Mouse (Mus musculus) stomach, embryonic 16.5 days (tissue): ENCODE data around the gene Ddx3y. TPM values are rescaled to one million over a fixed set of nuclear protein-coding genes. Genes with fewer than 3 reads are reported as not detected.

Experiments
- ATAC-seq: fragments of 200-750 bp; cut with Nextera tagmentation; 2 replicates; pipeline ENCODE4 v1.8.0; 2017; ENCODE audit warnings: moderate number of reproducible peaks, moderate TSS enrichment; ENCODE audit not compliant: insufficient read depth, low FRiP score
- H3K27ac ChIP-seq: fragments of 300-500 bp; sonication (generic); 2 replicates; pipeline ENCODE4 v1.5.1; 2014; ENCODE audit warnings: low read length
- H3K27me3 ChIP-seq: fragments of 300-500 bp; sonication (generic); 2 replicates; pipeline ENCODE4 v1.6.1; 2014; ENCODE audit warnings: low read length, control low read depth, mixed read lengths; ENCODE audit not compliant: control insufficient read depth, insufficient read depth
- H3K36me3 ChIP-seq: fragments of 300-500 bp; sonication (generic); 2 replicates; pipeline ENCODE4 v1.6.1; 2014; ENCODE audit warnings: low read length; ENCODE audit not compliant: control insufficient read depth, insufficient read depth
- H3K4me1 ChIP-seq: fragments of 300-500 bp; sonication (generic); 2 replicates; pipeline ENCODE4 v1.6.1; 2014; ENCODE audit warnings: low read length, control low read depth, mixed read lengths; ENCODE audit not compliant: control insufficient read depth, insufficient read depth
- H3K4me2 ChIP-seq: fragments of 300-500 bp; sonication (generic); 2 replicates; pipeline ENCODE4 v1.6.1; 2014; ENCODE audit warnings: low read depth, low read length, mixed read lengths
- H3K4me3 ChIP-seq: fragments of 300-500 bp; sonication (generic); replicated peaks from 2 replicates; pipeline ENCODE4 v1.5.1; 2014; ENCODE audit warnings: mild to moderate bottlenecking, low read length
- H3K9ac ChIP-seq: fragments of 300-500 bp; sonication (generic); 2 replicates; pipeline ENCODE4 v1.6.1; 2014; ENCODE audit warnings: low read length
- H3K9me3 ChIP-seq: fragments of 300-500 bp; sonication (generic); replicated peaks from 2 replicates; pipeline ENCODE4 v1.6.1; 2016; ENCODE audit warnings: low read length, control low read depth; ENCODE audit not compliant: control insufficient read depth
- WGBS: fragments of 180-500 bp; shearing (Covaris S2); extraction: QIAGEN DNeasy Blood & Tissue Kit; methylation state at CpG from one replicate; pipeline ENCODE4 v1.1.7; 2014; 5-methylcytosine and 5-hydroxymethylcytosine counted together
- polyA plus RNA-seq: library from polyadenylated mRNA; unstranded; fragments of >200 nt; fragmentation: Nextera tagmentation; extraction: Ambion mirVana; gene quantifications from 2 replicates; pipeline ENCODE4 v1.2.1, GENCODE M21; 2015

Gene Ddx3y
- 12.3 and 29.5 TPM in 2 replicates for polyA plus RNA-seq

DNA sequence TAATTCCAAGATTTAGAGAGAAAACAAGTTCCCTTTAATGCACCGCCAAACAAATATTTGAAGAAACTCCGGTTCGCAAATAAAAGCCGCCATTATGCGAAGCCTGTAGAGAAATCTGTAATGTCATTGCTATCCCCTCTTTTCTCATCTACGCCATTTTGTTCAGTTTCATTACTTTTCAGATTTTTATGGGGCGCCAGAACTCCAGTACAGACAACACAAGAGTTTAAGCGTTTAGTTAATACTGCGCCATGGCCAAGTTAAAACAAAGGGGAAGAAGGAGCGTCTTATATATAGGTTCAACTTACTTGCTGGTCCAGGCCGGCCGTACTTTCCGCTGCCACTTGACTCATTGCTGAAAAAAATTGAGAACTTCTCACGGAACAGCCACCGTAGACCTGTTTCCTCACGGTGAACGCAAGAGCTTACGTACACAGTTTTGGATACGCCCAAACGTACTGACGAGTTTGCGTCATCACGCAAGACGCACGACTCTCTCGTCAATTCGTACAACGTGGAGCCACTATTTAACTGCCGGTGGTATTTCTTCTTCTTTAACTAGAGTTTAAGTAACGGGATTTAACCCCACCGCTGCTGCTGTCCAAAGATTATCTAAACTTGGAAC, at the start of gene Ddx3y:
Gene Ddx3y (minus strand): TSS at position 459 of the 625 bp plus-strand sequence.
- no peaks in the 10 kb centered on the region for H3K27me3 ChIP-seq
- H3K4me3 ChIP-seq, result peak within 1 kb of the TSS; percentile 44
- H3K27ac ChIP-seq, result peak within 1 kb of the TSS; percentile 73
- H3K9ac ChIP-seq, result peak within 1 kb of the TSS; percentile 54
- WGBS, result 4% methylated on average over 31 of the region's 31 CpGs
- H3K9me3 ChIP-seq, result no peaks in the 10 kb centered on the region
- no peaks in the 10 kb centered on the region for H3K36me3 ChIP-seq
- H3K4me1 ChIP-seq, result no peaks in the 10 kb centered on the region
- H3K4me2 ChIP-seq, result peak within 1 kb of the TSS; percentile 27; the same call in 1 of the 2 replicates
- ATAC-seq, result no peak

DNA sequence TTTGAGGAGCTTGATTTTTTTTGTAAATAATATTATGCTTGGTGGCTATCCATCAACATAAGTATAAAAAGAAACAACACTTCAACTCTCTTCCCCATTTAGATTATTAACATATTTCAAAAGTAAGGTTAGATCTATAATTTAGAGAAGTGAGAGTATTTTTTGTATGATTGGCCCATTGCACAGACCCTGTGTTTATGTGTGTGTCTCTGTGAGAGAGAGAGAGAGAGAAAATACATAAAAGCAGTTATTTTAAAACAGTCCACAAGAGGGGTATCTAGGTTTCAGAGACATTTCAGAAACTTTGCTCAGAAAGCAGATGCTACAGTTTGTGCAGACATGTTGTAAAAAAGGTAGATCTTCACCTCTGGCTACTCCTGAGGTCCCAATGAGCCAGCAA, 7.3 kb upstream of the Ddx3y start:
- Histone ChIP-seq H3K36me3 (no peaks in the 10 kb centered on the region), H3K4me1 (no peaks in the 10 kb centered on the region), H3K9me3 (no peaks in the 10 kb centered on the region), H3K9ac (no peak overlapping the region), H3K4me3 (no peak overlapping the region), H3K4me2 (no peak overlapping the region), H3K27ac (no peak overlapping the region), H3K27me3 (no peaks in the 10 kb centered on the region)
- ATAC-seq, result no peak

DNA sequence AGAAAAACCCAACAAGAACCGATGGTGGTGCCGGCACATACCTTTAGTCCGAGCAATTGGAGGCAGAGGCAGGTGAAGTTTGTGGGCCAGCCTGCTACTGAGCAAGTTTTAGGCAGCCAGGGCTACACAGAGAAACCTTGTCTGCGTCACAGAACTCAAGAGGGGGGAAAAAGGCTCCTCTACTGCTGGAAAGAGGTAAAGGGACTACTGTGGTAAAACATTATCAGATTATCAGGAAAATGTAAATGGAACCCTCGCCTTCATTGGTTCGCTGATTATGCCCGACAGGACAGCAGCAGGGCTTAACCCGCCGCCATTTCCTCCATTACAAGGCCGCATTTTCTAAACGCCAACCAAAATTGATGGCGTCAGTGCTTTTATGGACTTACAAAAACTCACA, 694 bp downstream of the Ddx3y start:
- Histone ChIP-seq H3K9me3 (no peaks in the 10 kb centered on the region), H3K4me3 (peak overlapping the region; percentile 44), H3K36me3 (no peaks in the 10 kb centered on the region), H3K4me1 (no peaks in the 10 kb centered on the region), H3K4me2 (peak overlapping the region; percentile 27; the same call in 1 of the 2 replicates), H3K27me3 (no peaks in the 10 kb centered on the region), H3K9ac (peak overlapping the region; percentile 35; the same call in 1 of the 2 replicates), H3K27ac (peak overlapping the region; percentile 73; the same call in 1 of the 2 replicates)
- ATAC-seq, result no peak
- WGBS, result 2% methylated on average over 12 of the region's 12 CpGs

DNA sequence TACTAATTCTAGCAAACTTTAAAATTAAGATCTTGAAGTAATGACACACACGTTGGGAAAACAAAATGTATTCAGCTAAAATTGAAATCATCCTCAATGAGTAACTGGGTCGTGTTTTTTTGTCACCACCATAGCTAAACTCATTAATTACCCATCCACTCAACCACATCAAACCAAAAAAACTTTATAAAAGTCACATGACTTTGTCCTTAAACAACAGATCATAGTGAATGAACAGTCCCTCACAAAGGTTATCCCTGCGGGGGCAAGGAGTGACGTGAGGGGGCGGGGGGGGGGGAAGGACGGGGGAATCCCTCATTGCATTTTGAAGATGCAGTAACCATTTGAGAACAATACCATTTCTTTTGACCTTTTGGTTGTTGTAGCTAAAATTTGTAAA, 40.3 kb downstream of the Ddx3y start:
- WGBS, result 53% methylated on average over 6 of the region's 6 CpGs
- no peak for ATAC-seq
- H3K36me3 ChIP-seq, result no peaks in the 10 kb centered on the region
- no peak overlapping the region for H3K4me2 ChIP-seq
- no peaks in the 10 kb centered on the region for H3K27me3 ChIP-seq
- no peak overlapping the region; the same call in 1 of the 2 replicates for H3K4me3 ChIP-seq
- no peaks in the 10 kb centered on the region for H3K4me1 ChIP-seq
- H3K27ac ChIP-seq, result no peak overlapping the region
- H3K9me3 ChIP-seq, result no peaks in the 10 kb centered on the region
- no peak overlapping the region for H3K9ac ChIP-seq

DNA sequence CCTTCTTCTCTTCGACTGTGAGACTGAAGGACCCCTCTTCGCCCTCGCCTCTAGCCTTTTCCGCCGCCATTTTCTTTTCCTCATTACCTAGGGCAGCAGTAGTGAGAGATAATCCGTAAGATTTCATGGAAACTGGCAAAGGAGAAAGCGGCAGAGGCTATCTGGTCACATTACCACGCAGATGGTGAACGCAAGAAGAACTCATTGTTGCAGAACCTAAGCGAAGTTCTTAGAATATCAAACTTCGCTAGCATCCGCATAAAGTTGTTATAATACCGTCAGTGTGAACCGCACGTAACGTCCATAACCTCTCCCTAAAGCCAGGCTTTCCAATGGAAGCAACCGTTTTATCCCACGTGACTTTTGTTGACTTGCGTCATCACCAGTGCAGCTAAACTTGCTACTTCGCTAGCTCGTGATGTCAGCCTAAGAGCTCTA, 41.0 kb downstream of the Ddx3y start, which contains the start of gene Uty:
Gene Uty (minus strand): TSS at position 334 of the 438 bp plus-strand sequence.
- WGBS, result under 1% methylated on average over 21 of the region's 21 CpGs
- H3K36me3 ChIP-seq, result no peaks in the 10 kb centered on the region

DNA sequence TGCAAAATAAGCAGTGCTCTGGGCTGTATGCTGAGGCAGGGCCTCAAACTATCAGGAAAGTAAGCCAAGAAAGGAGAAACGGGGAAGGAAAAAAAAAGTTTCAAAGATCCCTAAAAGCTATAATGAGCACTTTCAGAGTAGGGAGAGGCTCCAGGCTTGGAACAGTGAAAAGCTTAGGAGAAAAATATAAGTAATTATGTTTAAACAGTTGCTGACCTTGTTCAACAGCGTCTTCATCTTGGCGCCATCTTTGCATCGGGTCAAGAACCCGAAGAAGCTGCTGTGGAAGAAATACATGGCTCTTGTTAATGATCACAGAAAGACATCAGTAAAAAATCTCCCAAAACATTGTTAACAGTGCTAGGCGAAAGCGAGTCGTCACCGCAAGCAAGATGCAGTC, 41.5 kb downstream of the Ddx3y start:
- peak overlapping the region; percentile 60 for H3K9ac ChIP-seq
- H3K27ac ChIP-seq, result peak overlapping the region; percentile 69
- H3K9me3 ChIP-seq, result no peaks in the 10 kb centered on the region
- no peaks in the 10 kb centered on the region for H3K4me1 ChIP-seq
- 6% methylated on average over 6 of the region's 9 CpGs for WGBS
- no peaks in the 10 kb centered on the region for H3K27me3 ChIP-seq
- H3K4me3 ChIP-seq, result peak overlapping the region; percentile 48
- peak overlapping the region; percentile 29; the same call in 1 of the 2 replicates for H3K4me2 ChIP-seq
- no peak for ATAC-seq
- no peaks in the 10 kb centered on the region for H3K36me3 ChIP-seq

More for the DNA sequence above, 41.0 kb downstream of the Ddx3y start, which contains the start of gene Uty:
- no peaks in the 10 kb centered on the region for H3K27me3 ChIP-seq
- peak within 1 kb of the TSS; percentile 29; the same call in 1 of the 2 replicates for H3K4me2 ChIP-seq
- H3K4me3 ChIP-seq, result peak within 1 kb of the TSS; percentile 48
- no peaks in the 10 kb centered on the region for H3K9me3 ChIP-seq
- peak; percentile 82 for ATAC-seq
- peak within 1 kb of the TSS; percentile 69 for H3K27ac ChIP-seq
- H3K4me1 ChIP-seq, result no peaks in the 10 kb centered on the region
- H3K9ac ChIP-seq, result peak within 1 kb of the TSS; percentile 60

DNA sequence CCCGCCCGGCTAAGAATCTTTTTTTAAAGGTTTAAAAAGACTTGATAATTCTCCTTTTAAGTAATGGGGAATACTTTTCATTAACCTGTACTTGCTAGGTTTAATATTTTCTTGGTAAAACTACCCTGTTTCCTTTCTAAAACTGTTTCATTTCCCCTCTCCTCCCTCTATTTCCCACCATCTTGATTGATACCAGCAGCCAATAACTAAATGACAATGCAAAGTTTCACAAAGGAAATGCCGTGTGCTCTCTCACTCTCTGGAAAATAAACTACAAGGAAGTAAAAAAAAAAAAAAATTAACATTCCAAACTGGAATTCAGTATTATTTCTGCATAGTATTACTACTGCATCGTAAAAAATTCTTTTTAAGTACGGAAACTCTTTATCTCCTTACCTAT, 42.0 kb downstream of the Ddx3y start:
- H3K27me3 ChIP-seq, result no peaks in the 10 kb centered on the region
- H3K4me2 ChIP-seq, result peak overlapping the region; percentile 29; the same call in 1 of the 2 replicates
- H3K4me3 ChIP-seq, result peak overlapping the region; percentile 48
- WGBS, result 58% methylated on average over 5 of the region's 5 CpGs
- H3K4me1 ChIP-seq, result no peaks in the 10 kb centered on the region
- H3K36me3 ChIP-seq, result no peaks in the 10 kb centered on the region
- no peaks in the 10 kb centered on the region for H3K9me3 ChIP-seq
- H3K9ac ChIP-seq, result no peak overlapping the region
- no peak overlapping the region for H3K27ac ChIP-seq
- ATAC-seq, result no peak

DNA sequence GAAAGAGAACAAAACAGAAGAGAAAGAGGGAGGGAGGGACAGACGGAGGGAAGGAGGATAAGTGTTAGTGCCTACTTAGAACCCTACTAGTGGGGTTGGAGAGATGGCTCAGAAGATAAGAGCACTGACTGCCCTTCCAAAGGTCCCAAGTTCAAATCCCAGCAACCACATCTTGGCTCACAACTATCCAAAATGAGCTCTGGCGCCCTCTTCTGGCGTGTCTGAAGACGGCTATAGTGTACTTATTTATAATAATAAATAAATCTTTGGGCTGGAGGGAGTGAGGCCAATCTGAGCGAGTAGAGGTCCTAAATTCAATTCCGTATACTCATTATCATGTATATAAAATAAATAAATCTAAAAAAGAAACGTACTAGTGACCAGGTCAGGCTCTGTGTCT, 66.4 kb downstream of the Ddx3y start:
- 80% methylated on average over 7 of the region's 7 CpGs for WGBS
- Histone ChIP-seq H3K4me3 (no peak overlapping the region), H3K4me1 (no peaks in the 10 kb centered on the region), H3K9me3 (no peaks in the 10 kb centered on the region), H3K9ac (no peak overlapping the region), H3K27ac (no peak overlapping the region), H3K4me2 (no peak overlapping the region), H3K27me3 (no peaks in the 10 kb centered on the region), H3K36me3 (no peaks in the 10 kb centered on the region)
- no peak for ATAC-seq
